Mouse (Mus musculus) heart, postnatal 14 days (tissue): ENCODE measurements around the gene Olfr810. TPM values are rescaled to one million over a fixed set of nuclear protein-coding genes. Genes with fewer than 3 reads are reported as not detected.

Experiments used
- DNase-seq, 2 experiments: peaks; one replicate each; pipeline ENCODE4 v3.0.0; 2021 to 2022
- intact Hi-C: fragments of 180-260 bp; cut with DNase I; formaldehyde crosslinking; loops from one replicate; pipeline ENCODE4 v1.15.1; 2025
- long read RNA-seq, 2 experiments: library from polyadenylated mRNA; stranded (forward); transcript quantifications; one replicate each; pipeline ENCODE4 v2.0.0; 2021
- total RNA-seq, 2 experiments: library from RNA; stranded (reverse); gene quantifications; 2 replicates each; pipeline ENCODE4 v1.2.3; 2021

Gene Olfr810
- not detected for total RNA-seq
- long read RNA-seq, experiment 1: 0 reads
- long read RNA-seq, experiment 2: 0 reads

GRCm38 (mm10) chr10:129794817-129795216, at the start of gene Olfr810:
TSS of gene Olfr810 (minus strand) at chr10:129794917.
- intact Hi-C loops: no loop called here
- no peak for DNase-seq

GRCm38 (mm10) chr10:129804296-129804695, 9.6 kb upstream of the Olfr810 start, which contains the start of gene Olfr811:
TSS of gene Olfr811 (minus strand) at chr10:129804396.
- intact Hi-C loops: no loop called here
- no peak for DNase-seq

GRCm38 (mm10) chr10:129778123-129778522, 16.6 kb downstream of the Olfr810 start:
- DNase-seq: no peak
- intact Hi-C loops: no loop called here

GRCm38 (mm10) chr10:129774338-129774737, 20.4 kb downstream of the Olfr810 start, which contains the start of gene Olfr809:
TSS of gene Olfr809 (plus strand) at chr10:129774638.
- intact Hi-C loops: no loop called here
- DNase-seq: no peak

GRCm38 (mm10) chr10:129765182-129765581, 29.5 kb downstream of the Olfr810 start, which contains the start of gene Olfr808:
TSS of gene Olfr808 (plus strand) at chr10:129765482.
- intact Hi-C loops: no loop called here
- no peak for DNase-seq

- DNase-seq: no peak
- intact Hi-C loops: no loop called here
Observed at GRCm38 (mm10) chr10:129757693-129758092, 37.0 kb downstream of the Olfr810 start, which contains the start of gene Olfr807. TSS of gene Olfr807 (minus strand) at chr10:129757793.

- intact Hi-C loops: no loop called here
- DNase-seq: no peak
Observed at GRCm38 (mm10) chr10:129741821-129742220, 52.9 kb downstream of the Olfr810 start, which contains the start of gene Olfr806. TSS of gene Olfr806 (minus strand) at chr10:129741921.

Other genes with a start within 250 kb of the Olfr810 start
- gene Olfr794, start 227.3 kb downstream of the Olfr810 start, total RNA-seq: not detected
- gene Olfr796, start 182.3 kb downstream of the Olfr810 start, total RNA-seq: not detected
- not detected for gene Olfr798, start 167.0 kb downstream of the Olfr810 start, total RNA-seq
- gene Olfr799, start 157.4 kb downstream of the Olfr810 start, total RNA-seq: not detected
- gene Olfr800, start 137.2 kb downstream of the Olfr810 start, total RNA-seq: not detected
- not detected for gene Olfr801, start 121.1 kb downstream of the Olfr810 start, total RNA-seq
- gene Olfr802, start 106.7 kb downstream of the Olfr810 start, total RNA-seq: not detected
- not detected for gene Olfr803, start 100.6 kb downstream of the Olfr810 start, total RNA-seq
- not detected for gene Olfr804, start 91.7 kb downstream of the Olfr810 start, total RNA-seq
- gene Olfr805, start 65.5 kb downstream of the Olfr810 start, total RNA-seq: not detected
- gene Olfr806, start 53.0 kb downstream of the Olfr810 start, total RNA-seq: not detected
- not detected for gene Olfr807, start 37.1 kb downstream of the Olfr810 start, total RNA-seq
- gene Olfr808, start 29.4 kb downstream of the Olfr810 start, total RNA-seq: not detected
- gene Olfr809, start 20.3 kb downstream of the Olfr810 start, total RNA-seq: not detected
- gene Olfr811, start 9.5 kb upstream of the Olfr810 start, total RNA-seq: not detected
- not detected for gene Olfr812, start 51.2 kb upstream of the Olfr810 start, total RNA-seq
- not detected for gene Olfr813, start 60.5 kb upstream of the Olfr810 start, total RNA-seq
- gene Olfr814, start 84.9 kb upstream of the Olfr810 start, total RNA-seq: not detected
- gene Olfr815, start 111.0 kb upstream of the Olfr810 start, total RNA-seq: not detected
- gene Olfr816, start 120.7 kb upstream of the Olfr810 start, total RNA-seq: not detected
- gene Olfr818, start 154.2 kb upstream of the Olfr810 start, total RNA-seq: not detected
- not detected for gene Olfr819, start 172.3 kb upstream of the Olfr810 start, total RNA-seq
- gene Olfr247, start 181.2 kb upstream of the Olfr810 start, total RNA-seq: not detected
- gene Gm10310, start 190.1 kb upstream of the Olfr810 start, total RNA-seq: not detected
- gene Olfr820, start 217.7 kb upstream of the Olfr810 start, total RNA-seq: not detected
- gene Olfr821, start 235.4 kb upstream of the Olfr810 start, total RNA-seq: not detected